Mouse (Mus musculus): Measurements from ENCODE around the gene Klhl35.
A peak's percentile ranks its signal among the peaks of the same experiment; 100 is the strongest.

Klhl35 gene

DNA sequence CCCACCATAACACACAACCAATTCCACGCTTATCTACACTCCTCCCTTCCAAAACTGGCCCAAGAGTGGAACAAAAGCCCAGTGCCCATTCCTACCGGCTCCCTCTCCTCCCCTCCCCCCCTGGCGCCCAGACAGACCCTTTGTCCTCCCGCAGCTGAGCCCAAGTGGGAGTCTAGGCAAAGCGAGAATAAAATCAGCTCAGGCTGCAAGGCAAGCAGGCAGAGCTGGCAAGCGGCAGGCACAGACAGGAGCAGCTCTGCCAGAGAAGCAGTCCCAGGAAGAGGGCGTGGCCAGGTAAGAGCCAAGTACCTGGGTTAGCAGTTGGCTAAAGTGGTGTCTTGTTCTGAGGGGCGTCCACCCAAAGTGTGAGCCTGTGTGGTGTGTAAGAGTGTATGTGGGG lies at the start of gene Klhl35:
Gene Klhl35, plus strand, starts transcription at position 194 of the 400 bp plus-strand sequence.
- DNase-seq (ENCODE audit: low read depth, low spot score) = no peak

DNA sequence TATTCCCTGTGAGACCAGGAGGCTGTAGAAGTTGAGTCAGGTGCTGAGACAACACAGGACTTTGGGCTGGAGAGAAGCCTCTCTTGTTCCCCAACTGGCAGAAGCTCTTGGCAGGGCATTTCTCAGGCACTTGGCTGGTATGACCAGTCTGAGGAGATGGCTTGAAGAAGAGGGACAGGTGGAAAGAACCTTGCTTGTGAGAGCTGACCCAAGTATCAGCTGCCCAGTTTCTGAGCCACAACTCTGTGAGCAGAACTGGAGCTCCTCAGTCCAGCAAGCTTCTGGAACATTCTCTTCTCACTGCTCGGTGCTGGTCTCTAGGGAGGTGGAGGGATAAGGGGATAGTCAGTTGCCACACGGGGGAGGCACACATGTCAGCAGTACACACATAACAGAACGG lies 46.5 kb upstream of the Klhl35 start:
- DNase-seq (ENCODE audit: low read depth, low spot score) = no peak

GRCm38 (mm10) chr7:99421006-99421405 lies 44.8 kb upstream of the Klhl35 start:
- DNase-seq (ENCODE audit: low read depth, low spot score) = no peak

GRCm38 (mm10) chr7:99424538-99425155 lies 41.2 kb upstream of the Klhl35 start:
- DNase-seq (ENCODE audit: low read depth, low spot score) = no peak

DNA sequence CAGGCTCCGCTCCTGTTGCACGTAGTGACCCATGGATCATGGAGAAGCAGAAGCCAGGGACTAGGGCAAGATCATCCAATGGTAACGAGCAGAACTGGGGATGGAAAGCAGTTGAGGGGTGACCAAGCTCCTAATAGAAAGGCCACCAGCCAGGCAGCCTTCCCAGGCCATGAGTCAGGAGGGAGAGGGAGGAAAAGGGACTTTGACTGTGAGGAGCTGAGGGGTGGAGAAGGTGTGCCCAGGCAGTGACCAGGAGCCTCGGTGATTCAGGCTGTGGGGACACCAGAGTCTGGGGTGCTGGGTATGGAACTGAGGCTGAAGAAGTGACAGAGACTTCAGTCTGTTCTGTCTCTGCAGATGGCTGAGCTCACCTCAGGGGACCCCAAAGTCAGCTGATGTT lies 40.1 kb upstream of the Klhl35 start:
- no peak for DNase-seq (ENCODE audit: low read depth, low spot score)

GRCm38 (mm10) chr7:99427031-99427430 lies 38.8 kb upstream of the Klhl35 start:
- DNase-seq (ENCODE audit: low read depth, low spot score) = no peak

DNA sequence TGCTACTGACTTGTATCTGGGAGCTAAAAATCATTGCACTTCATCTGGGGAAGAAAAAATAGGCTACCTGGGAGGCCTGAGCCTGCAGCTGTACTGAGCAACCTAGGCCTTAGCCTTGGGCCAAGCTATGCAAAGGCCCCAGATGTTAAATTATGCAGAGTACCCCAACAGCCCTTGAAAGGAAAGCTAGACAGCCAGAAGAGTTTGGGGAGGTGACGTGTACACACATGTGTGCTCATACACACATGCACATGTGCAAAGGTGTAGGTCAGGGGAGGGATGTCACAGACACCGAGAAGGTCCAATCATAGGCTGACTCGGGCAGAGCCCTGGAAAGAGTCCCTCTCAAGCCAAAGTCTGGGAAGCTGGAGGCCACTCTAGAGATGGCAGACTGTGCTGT lies 37.8 kb upstream of the Klhl35 start:
- DNase-seq (ENCODE audit: low read depth, low spot score) = no peak

GRCm38 (mm10) chr7:99428836-99429235 lies 37.0 kb upstream of the Klhl35 start:
- DNase-seq (ENCODE audit: low read depth, low spot score) = no peak

GRCm38 (mm10) chr7:99429786-99430185 lies 36.0 kb upstream of the Klhl35 start:
- no peak for DNase-seq (ENCODE audit: low read depth, low spot score)

DNA sequence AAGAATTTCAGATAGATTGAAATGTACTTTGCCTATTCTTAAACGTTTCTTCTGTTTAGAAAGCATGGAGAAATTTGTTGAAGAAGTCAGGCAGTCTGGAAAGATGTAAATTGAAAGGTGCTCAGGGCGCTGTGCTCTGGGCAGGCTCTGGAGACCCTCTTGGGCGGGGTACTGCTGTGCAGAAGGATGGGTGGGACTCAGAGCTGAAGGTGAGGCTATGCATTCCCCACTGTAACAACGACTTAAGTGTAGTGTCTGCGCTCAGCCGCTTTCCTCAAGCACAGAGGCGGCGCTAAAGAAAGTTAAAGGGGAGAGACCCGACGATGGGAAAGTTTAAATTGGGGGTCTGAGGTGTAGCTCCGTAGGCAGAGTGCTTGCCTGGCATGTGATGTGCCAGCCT lies 35.6 kb upstream of the Klhl35 start:
- no peak for DNase-seq (ENCODE audit: low read depth, low spot score)

- no peak for DNase-seq (ENCODE audit: low read depth, low spot score)
Observed at GRCm38 (mm10) chr7:99432248-99432647, 33.6 kb upstream of the Klhl35 start.

- DNase-seq (ENCODE audit: low read depth, low spot score) = no peak
Observed at GRCm38 (mm10) chr7:99432863-99433262, 32.9 kb upstream of the Klhl35 start.

GRCm38 (mm10) chr7:99434672-99435250 lies 31.0 kb upstream of the Klhl35 start:
- DNase-seq (ENCODE audit: low read depth, low spot score) = no peak

- no peak for DNase-seq (ENCODE audit: low read depth, low spot score)
Observed at GRCm38 (mm10) chr7:99436530-99436929, 29.3 kb upstream of the Klhl35 start.

- no peak for DNase-seq (ENCODE audit: low read depth, low spot score)
Observed at GRCm38 (mm10) chr7:99438881-99439280, 26.9 kb upstream of the Klhl35 start.

DNA sequence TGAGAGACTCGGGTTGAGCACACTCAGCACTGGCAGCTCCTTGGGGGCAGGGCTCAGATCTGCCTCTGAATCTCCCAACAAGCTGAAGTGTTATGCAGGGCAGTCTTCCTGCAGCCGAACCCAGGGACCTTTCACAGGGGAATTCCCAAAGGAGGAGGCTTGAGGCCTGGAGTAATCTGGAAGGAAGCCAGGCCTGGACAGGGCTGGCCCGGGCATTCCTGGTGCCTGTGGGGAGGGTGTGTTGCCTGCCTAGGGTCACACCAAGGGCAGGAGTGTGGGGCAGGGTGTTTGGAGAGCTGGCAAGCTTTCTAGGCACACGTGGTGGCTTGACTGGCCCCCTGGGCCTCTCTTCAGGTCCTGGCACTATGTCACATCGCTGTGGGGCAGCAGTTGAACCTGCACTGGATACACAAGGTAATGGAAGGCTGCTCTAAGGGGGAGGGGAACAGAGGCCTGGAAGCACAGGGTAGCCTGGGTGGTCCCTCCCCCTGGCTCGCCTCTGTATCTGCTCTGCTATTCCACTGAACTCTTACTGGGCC lies 24.2 kb upstream of the Klhl35 start:
- no peak for DNase-seq (ENCODE audit: low read depth, low spot score)

GRCm38 (mm10) chr7:99443164-99443563 lies 22.6 kb upstream of the Klhl35 start:
- no peak for DNase-seq (ENCODE audit: low read depth, low spot score)

DNA sequence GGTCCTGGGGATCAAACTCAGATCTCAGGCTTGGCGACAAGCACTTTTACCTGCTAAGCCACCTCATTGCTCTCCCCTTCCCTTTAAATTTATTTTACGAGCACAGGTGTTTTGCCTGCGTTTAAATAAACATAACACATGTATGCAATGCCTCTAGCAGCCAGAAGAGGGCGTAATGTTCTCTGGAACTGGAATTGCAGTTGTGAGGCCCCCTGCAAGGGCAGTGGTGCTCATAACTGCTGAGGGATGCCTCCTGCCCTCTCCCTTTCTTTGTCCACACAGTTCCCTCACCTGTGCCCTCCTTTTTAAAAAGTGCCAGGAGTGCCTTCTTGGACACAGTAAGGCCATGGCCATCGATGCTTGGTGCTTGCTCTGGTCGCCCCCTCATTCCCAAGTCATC lies 21.8 kb upstream of the Klhl35 start:
- no peak for DNase-seq (ENCODE audit: low read depth, low spot score)

DNA sequence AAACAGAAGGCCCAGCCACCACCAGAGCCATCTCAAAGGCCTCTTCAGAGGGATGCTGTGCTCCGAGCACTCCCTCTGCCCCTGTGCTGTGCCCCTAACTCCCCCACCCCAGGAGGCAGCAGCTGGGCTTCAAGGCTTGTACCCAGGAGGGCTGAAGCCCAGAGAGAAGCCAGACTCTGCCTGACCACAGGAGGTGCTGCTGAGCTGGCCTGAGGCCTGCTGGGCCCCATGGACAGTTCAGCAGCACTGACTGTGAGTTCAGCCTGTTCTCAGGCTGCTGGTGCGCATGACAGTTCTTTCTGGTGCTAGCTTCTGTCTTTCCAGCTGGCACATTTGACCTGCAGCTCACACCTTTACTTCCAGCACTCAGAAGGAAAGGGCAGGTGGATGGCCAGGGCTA lies 20.0 kb upstream of the Klhl35 start:
- no peak for DNase-seq (ENCODE audit: low read depth, low spot score)

- DNase-seq (ENCODE audit: low read depth, low spot score) = no peak
Observed at GRCm38 (mm10) chr7:99447323-99447722, 18.5 kb upstream of the Klhl35 start.

GRCm38 (mm10) chr7:99448619-99449018 lies 17.2 kb upstream of the Klhl35 start:
- no peak for DNase-seq (ENCODE audit: low read depth, low spot score)

DNA sequence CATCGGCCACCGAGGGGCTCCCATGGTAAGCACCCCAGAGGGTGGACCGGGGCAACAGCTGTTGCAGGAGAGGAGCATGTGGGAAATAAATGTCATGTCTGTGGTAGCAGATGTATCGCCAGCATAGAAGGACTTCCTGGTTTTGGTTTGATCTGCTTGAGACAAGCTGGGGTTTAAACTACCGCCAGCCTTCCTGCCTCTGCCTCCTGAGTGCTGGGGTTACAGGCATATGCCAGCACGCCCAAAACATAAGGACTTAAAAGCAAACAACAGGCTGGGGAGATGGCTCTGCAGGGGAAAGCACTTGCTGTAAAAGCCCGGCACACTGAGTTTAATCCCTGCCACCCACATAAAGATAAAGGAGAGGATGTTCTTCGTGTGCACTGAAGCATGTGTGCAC lies 16.7 kb upstream of the Klhl35 start:
- no peak for DNase-seq (ENCODE audit: low read depth, low spot score)

DNA sequence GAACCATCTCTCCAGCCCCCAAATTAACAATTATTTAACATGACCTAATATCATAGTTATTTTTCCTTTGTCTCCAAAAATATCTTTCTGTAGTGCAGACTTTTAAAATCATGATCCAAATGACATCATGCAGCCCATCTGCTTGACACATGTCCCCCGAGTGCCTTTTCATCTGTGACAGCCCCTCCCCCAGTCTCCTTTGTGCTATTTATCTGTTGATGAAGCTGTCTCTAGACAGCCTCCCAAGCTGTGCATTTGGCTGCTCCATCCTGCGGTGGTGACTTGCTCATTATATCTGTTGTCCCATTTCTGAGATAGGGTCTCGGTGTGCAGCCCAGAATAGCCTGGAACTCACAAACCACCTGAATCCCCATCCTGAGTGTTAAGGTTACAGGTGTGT lies 16.1 kb upstream of the Klhl35 start:
- DNase-seq (ENCODE audit: low read depth, low spot score) = no peak

DNA sequence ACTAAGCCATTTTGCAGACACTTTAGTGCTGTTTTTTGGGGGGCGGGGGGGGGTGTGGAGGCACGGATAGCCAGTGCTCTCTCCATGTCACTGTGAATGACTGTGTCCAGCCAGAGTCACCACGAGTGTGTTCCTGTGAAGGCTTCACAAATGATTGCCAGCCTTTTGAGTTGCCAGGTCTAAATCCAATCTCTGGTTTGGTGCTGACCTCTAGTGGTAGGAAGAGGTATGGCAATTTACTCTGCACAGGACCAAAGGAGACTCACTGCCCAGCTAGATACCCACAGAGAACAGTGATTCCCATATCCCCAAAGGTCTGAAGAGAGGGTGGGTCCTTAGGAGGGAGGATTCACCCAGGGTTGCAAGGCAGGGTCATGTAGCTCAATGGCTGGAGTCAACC lies 15.1 kb upstream of the Klhl35 start:
- peak; percentile 61 for DNase-seq (ENCODE audit: low read depth, low spot score)
